Mouse (Mus musculus) testis, adult 2 months (tissue): ENCODE results near the gene Gm37419.

Source experiments
- CTCF ChIP-seq: fragments of 200-500 bp; IDR thresholded peaks from 2 replicates; pipeline ENCODE4 v1.5.1; 2012; ENCODE audit warnings: low read depth, mild to moderate bottlenecking, inconsistent platforms, low read length, moderate library complexity; ENCODE audit not compliant: control insufficient read depth, insufficient read depth, insufficient replicate concordance
- POLR2A ChIP-seq: fragments of 200-500 bp; IDR thresholded peaks from 2 replicates; pipeline ENCODE4 v1.6.1; 2012; ENCODE audit warnings: low read depth, mild to moderate bottlenecking, inconsistent platforms, low read length, moderate library complexity; ENCODE audit not compliant: control insufficient read depth

DNA sequence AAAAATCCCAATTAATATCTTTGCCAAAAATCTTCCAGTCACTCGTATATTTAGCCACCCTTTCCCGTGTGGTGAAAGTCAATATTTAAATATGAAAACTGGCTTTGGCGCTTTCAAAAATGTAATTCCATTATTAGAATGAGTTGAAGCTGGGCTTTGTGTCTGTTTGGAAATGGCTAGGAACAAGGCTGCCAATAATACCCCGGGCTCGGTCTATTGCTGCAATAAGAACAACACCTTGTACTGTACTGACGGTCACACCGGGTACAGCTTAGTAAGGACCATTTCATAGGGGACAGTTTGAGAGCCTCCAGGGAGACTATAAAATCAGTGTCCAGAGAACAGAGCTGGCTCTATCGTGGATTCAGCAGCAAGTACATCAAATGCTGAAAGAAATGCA, 17.6 kb downstream of the Gm37419 start:
- no peak for TF ChIP-seq POLR2A
- no peak for TF ChIP-seq CTCF
